Mouse (Mus musculus) embryonic facial prominence, embryonic 14.5 days (tissue): ENCODE measurements around the gene Use1. TPM values are rescaled to one million over a fixed set of nuclear protein-coding genes. Genes with fewer than 3 reads are reported as not detected.
A peak's percentile ranks its signal among the peaks of the same experiment; 100 is the strongest.

Experiments
- ATAC-seq: fragments of 200-750 bp; cut with Nextera tagmentation; 2 replicates; pipeline ENCODE4 v1.8.0; 2017; ENCODE audit warnings: low read depth, moderate number of reproducible peaks, moderate TSS enrichment
- DNase-seq: peaks from one replicate; pipeline ENCODE4 v3.0.0-alpha.2; 2015; ENCODE audit warnings: low spot score
- H3K27ac ChIP-seq: fragments of 300-500 bp; sonication (generic); replicated peaks from 2 replicates; pipeline ENCODE4 v1.5.1; 2014; ENCODE audit warnings: low read depth, mild to moderate bottlenecking, low read length, moderate library complexity
- H3K27me3 ChIP-seq: fragments of 300-500 bp; sonication (generic); replicated peaks from 2 replicates; pipeline ENCODE4 v1.6.1; 2014; ENCODE audit warnings: low read length; ENCODE audit not compliant: control insufficient read depth, insufficient read depth
- H3K36me3 ChIP-seq: fragments of 300-500 bp; sonication (generic); 2 replicates; pipeline ENCODE4 v1.6.1; 2014; ENCODE audit warnings: low read length, mixed read lengths; ENCODE audit not compliant: control insufficient read depth, insufficient read depth
- H3K4me1 ChIP-seq: fragments of 300-500 bp; sonication (generic); 2 replicates; pipeline ENCODE4 v1.6.1; 2014; ENCODE audit warnings: antibody characterized with exemption, low read length; ENCODE audit not compliant: control insufficient read depth, insufficient read depth
- H3K4me2 ChIP-seq: fragments of 300-500 bp; sonication (generic); 2 replicates; pipeline ENCODE4 v1.6.1; 2014; ENCODE audit warnings: low read depth, mild to moderate bottlenecking, low read length, moderate library complexity, mixed read lengths
- H3K4me3 ChIP-seq: fragments of 300-500 bp; sonication (generic); 2 replicates; pipeline ENCODE4 v1.5.1; 2014; ENCODE audit warnings: low read depth, mild to moderate bottlenecking, low read length
- H3K9ac ChIP-seq: fragments of 300-500 bp; sonication (generic); 2 replicates; pipeline ENCODE4 v1.6.1; 2014; ENCODE audit warnings: low read depth, mild to moderate bottlenecking, low read length, moderate library complexity, mixed read lengths
- H3K9me3 ChIP-seq: fragments of 300-500 bp; sonication (generic); 2 replicates; pipeline ENCODE4 v1.6.1; 2016; ENCODE audit warnings: low read length; ENCODE audit not compliant: control insufficient read depth
- WGBS: fragments of 180-500 bp; shearing (Covaris S2); extraction: QIAGEN DNeasy Blood & Tissue Kit; methylation state at CpG from one replicate; pipeline ENCODE4 v1.1.7; 2014; 5-methylcytosine and 5-hydroxymethylcytosine counted together
- polyA plus RNA-seq: library from polyadenylated mRNA; unstranded; fragments of >200 nt; fragmentation: Nextera tagmentation; extraction: Ambion mirVana; gene quantifications from 2 replicates; pipeline ENCODE4 v1.2.1, GENCODE M21; 2014

Gene Use1
- polyA plus RNA-seq, 1 experiment from 2014 or later: 106 TPM

DNA sequence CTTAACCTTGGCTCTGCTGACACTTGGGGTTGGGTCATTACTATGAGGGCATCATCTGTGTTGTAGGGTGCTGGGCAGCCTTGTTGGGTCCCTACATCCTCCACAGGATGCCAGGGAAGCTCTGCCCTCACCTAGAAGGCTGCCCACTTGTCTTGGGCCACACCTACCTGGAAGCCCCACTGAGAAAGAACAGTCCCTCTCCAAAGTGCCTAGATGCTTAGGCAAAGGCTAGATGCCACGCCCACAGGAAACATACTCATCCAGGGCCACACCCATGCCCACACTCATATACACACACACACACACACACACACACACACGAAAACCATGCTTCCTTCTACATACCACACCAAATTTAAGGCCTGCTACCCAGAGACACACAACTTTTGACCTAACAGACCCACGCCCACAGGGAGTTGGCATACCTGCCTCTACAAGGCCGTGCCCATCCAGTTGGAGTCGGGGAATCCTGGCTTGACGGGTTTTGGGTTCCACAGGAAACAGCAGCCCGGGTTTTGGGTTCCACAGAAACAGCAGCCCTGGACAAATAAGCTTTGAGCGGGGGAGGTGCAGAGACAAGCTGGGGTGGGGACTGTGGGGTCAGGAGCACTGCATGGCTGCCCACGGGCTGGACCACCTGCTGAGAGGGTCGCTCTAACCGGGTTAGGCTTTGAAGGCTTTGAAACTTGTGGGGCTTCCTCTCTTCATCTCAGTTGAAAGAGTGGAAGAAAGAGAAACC is 45.1 kb downstream of the Use1 start:
- no peak overlapping the region for H3K4me3 ChIP-seq
- no peaks in the 10 kb centered on the region for H3K27me3 ChIP-seq
- H3K9me3 ChIP-seq: no peaks in the 10 kb centered on the region
- WGBS: 49% methylated on average over 11 of the region's 11 CpGs
- DNase-seq (peak; percentile 13), ATAC-seq (no peak)
- no peak overlapping the region for H3K9ac ChIP-seq
- no peak overlapping the region for H3K4me2 ChIP-seq
- H3K4me1 ChIP-seq: no peaks in the 10 kb centered on the region
- no peak overlapping the region for H3K27ac ChIP-seq
- H3K36me3 ChIP-seq: peaks cover 27% of the 10 kb centered on the region

Other genes starting within 250 kb of the Use1 start
- 24.1 and 26.0 TPM in 2 replicates for gene Myo9b, start 94.1 kb upstream of the Use1 start, polyA plus RNA-seq
- gene Haus8, start 93.9 kb upstream of the Use1 start, polyA plus RNA-seq: 46.2 and 48.7 TPM in 2 replicates
- gene Ocel1, start 4.5 kb downstream of the Use1 start, polyA plus RNA-seq: 3.8 and 4.0 TPM in 2 replicates
- 57.2 and 61.9 TPM in 2 replicates for gene Nr2f6, start 15.1 kb downstream of the Use1 start, polyA plus RNA-seq
- gene Ushbp1, start 29.0 kb downstream of the Use1 start, polyA plus RNA-seq: 9.4 and 11.3 TPM in 2 replicates
- 79.6 and 85.2 TPM in 2 replicates for gene Babam1, start 30.0 kb downstream of the Use1 start, polyA plus RNA-seq
- gene Ankle1, start 39.2 kb downstream of the Use1 start, polyA plus RNA-seq: 13.0 and 16.4 TPM in 2 replicates
- gene Abhd8, start 96.8 kb downstream of the Use1 start, polyA plus RNA-seq: 47.9 and 49.4 TPM in 2 replicates
- 115 and 123 TPM in 2 replicates for gene Mrpl34, start 98.1 kb downstream of the Use1 start, polyA plus RNA-seq
- 100 and 105 TPM in 2 replicates for gene Dda1, start 102.4 kb downstream of the Use1 start, polyA plus RNA-seq
- gene Ano8, start 119.1 kb downstream of the Use1 start, polyA plus RNA-seq: 2.0 and 2.1 TPM in 2 replicates
- gene Gtpbp3, start 121.3 kb downstream of the Use1 start, polyA plus RNA-seq: 5.3 and 6.8 TPM in 2 replicates
- 53.5 and 59.0 TPM in 2 replicates for gene Plvap, start 144.9 kb downstream of the Use1 start, polyA plus RNA-seq
- gene Ccdc194, start 158.9 kb downstream of the Use1 start, polyA plus RNA-seq: 2.4 and 3.5 TPM in 2 replicates
- gene Bst2, start 170.6 kb downstream of the Use1 start, polyA plus RNA-seq: 16.0 and 16.2 TPM in 2 replicates
- 85.4 and 95.3 TPM in 2 replicates for gene Mvb12a, start 176.1 kb downstream of the Use1 start, polyA plus RNA-seq
- 1.1 and 1.4 TPM in 2 replicates for gene Tmem221, start 192.0 kb downstream of the Use1 start, polyA plus RNA-seq
- 0.07 TPM in 1 of 2 replicates, not detected in the other for gene Nxnl1, start 199.8 kb downstream of the Use1 start, polyA plus RNA-seq
- gene Slc27a1, start 202.0 kb downstream of the Use1 start, polyA plus RNA-seq: 15.5 and 20.4 TPM in 2 replicates
- 239 and 245 TPM in 2 replicates for gene Pgls, start 225.3 kb downstream of the Use1 start, polyA plus RNA-seq
- gene Fam129c, start 230.8 kb downstream of the Use1 start, polyA plus RNA-seq: 2.3 and 3.5 TPM in 2 replicates
- 107 and 112 TPM in 2 replicates for gene Colgalt1, start 244.2 kb downstream of the Use1 start, polyA plus RNA-seq